8 mouse cellular contexts compared by ENCODE assay signal in genomic region chr3:102995605-102996321, GRCm38 (mm10). TPM values are rescaled to one million over a fixed set of nuclear protein-coding genes. Genes with fewer than 3 reads are reported as not detected.
DNase-seq lines count a peak whose midpoint lies in the region; ATAC-seq and TF ChIP-seq lines count a peak whose summit lies in the region.

Sike1 (plus strand) TSS chr3:102995708.

- peak within 1 kb of the TSS; percentile 89 for H3K27ac ChIP-seq in forebrain, postnatal 0 days (ENCODE audit: low read depth, low read length)
- H3K27ac ChIP-seq in lung, embryonic 15.5 days = peak within 1 kb of the TSS; percentile 96

- peak; percentile 97 for ATAC-seq in G1E (ENCODE audit: extremely low read depth, insufficient number of reproducible peaks, low FRiP score, poor library complexity, severe bottlenecking)
- peak; percentile 99 for ATAC-seq in forebrain, postnatal 0 days
- peak; percentile 97 for ATAC-seq in lung, embryonic 15.5 days (ENCODE audit: borderline replicate concordance, extremely low read depth, low FRiP score, low TSS enrichment)

- H3K4me1 ChIP-seq in G1E (ENCODE audit: insufficient read depth, low read depth, low read length) = peaks cover 21% of the 10 kb centered on the region
- peaks cover 4% of the 10 kb centered on the region; the same call in 1 of the 2 replicates for H3K4me1 ChIP-seq in forebrain, postnatal 0 days (ENCODE audit: insufficient read depth)
- H3K4me1 ChIP-seq in lung, embryonic 15.5 days = peaks cover 16% of the 10 kb centered on the region

- H3K36me3 ChIP-seq in G1E (replicated peaks) = peaks cover 39% of the 10 kb centered on the region
- H3K36me3 ChIP-seq in forebrain, postnatal 0 days (ENCODE audit: insufficient read depth) = peaks cover 28% of the 10 kb centered on the region
- H3K36me3 ChIP-seq in lung, embryonic 15.5 days = peaks cover 26% of the 10 kb centered on the region

- WGBS in forebrain, postnatal 0 days = 1% methylated on average over 56 of the region's 60 CpGs
- 1% methylated on average over 60 of the region's 60 CpGs for WGBS in lung, embryonic 15.5 days

- peak within 1 kb of the TSS; percentile 94 for H3K9ac ChIP-seq in forebrain, postnatal 0 days
- peak within 1 kb of the TSS; percentile 81 for H3K9ac ChIP-seq in lung, embryonic 15.5 days

- H3K4me3 ChIP-seq in G1E (ENCODE audit: low read depth, low read length) = peak within 1 kb of the TSS; percentile 96
- peak within 1 kb of the TSS; percentile 78 for H3K4me3 ChIP-seq in forebrain, postnatal 0 days (ENCODE audit: low read depth, low read length)
- H3K4me3 ChIP-seq in lung, embryonic 15.5 days = peak within 1 kb of the TSS; percentile 86

- no peak for TF ChIP-seq CTCF in G1E (IDR thresholded peaks at IDR 0.05; ENCODE audit: low read depth, low read length)
- no peak for TF ChIP-seq CTCF in forebrain, postnatal 0 days (IDR thresholded peaks at IDR 0.05; ENCODE audit: low read depth)

- DNase-seq in G1E (ENCODE audit: low spot score) = peak; percentile 94
- peak; percentile 94 to 95 for DNase-seq in cerebellum, adult 18-20 months
- DNase-seq in forebrain, postnatal 0 days = peak; percentile 93
- DNase-seq in heart, postnatal 4 days = peak; percentile 96
- peak; percentile 91 to 95 for DNase-seq in layer of hippocampus, adult 8-10 months (ENCODE audit: low spot score in 2 of 2)
- peak; percentile 88 for DNase-seq in ovary, adult 18-20 months (ENCODE audit: low spot score)
- peak; percentile 91 for DNase-seq in thymus, postnatal 0 days (ENCODE audit: low spot score)

- peak within 1 kb of the TSS; percentile 52 for H3K4me2 ChIP-seq in forebrain, postnatal 0 days (ENCODE audit: low read depth)
- H3K4me2 ChIP-seq in lung, embryonic 15.5 days = peak within 1 kb of the TSS; percentile 57

- peaks cover 17% of the 10 kb centered on the region for H3K27me3 ChIP-seq in G1E (ENCODE audit: insufficient read depth, low read length)
- H3K27me3 ChIP-seq in forebrain, postnatal 0 days (ENCODE audit: insufficient read depth, low read length) = no peaks in the 10 kb centered on the region
- H3K27me3 ChIP-seq in lung, embryonic 15.5 days = no peaks in the 10 kb centered on the region

- no peaks in the 10 kb centered on the region for H3K9me3 ChIP-seq in G1E (replicated peaks)
- H3K9me3 ChIP-seq in forebrain, postnatal 0 days (ENCODE audit: low read length) = no peaks in the 10 kb centered on the region
- H3K9me3 ChIP-seq in lung, embryonic 15.5 days = no peaks in the 10 kb centered on the region

RNA-seq across cellular contexts. Expression of gene Sike1, which starts in this region (rescaled TPM):
- 32.0 and 43.6 TPM in 2 replicates for total RNA-seq in G1E (2014; fragmentation: Nextera tagmentation)
- 36.4 and 39.8 TPM in 2 replicates for total RNA-seq in G1E (2017)
- polyA plus RNA-seq in G1E (2012) = 2.7 and 3.8 TPM in 2 replicates
- 25.9 and 29.6 TPM in 2 replicates for total RNA-seq in forebrain, postnatal 0 days (2014; rRNA removed)
- 43.0 and 48.2 TPM in 2 replicates for polyA plus RNA-seq in forebrain, postnatal 0 days (2015; fragmentation: Nextera tagmentation; extraction: Ambion mirVana)
- total RNA-seq in heart, postnatal 4 days (2021) = 100 to 1,000 TPM; 111 to 119 TPM
- 10 to 100 TPM; 51.7 to 68.7 (median 67.0) TPM for total RNA-seq in layer of hippocampus, adult 8-10 months (2022)
- polyA plus RNA-seq in lung, embryonic 15.5 days (2015; fragmentation: Nextera tagmentation; extraction: Ambion mirVana) = 61.6 and 62.5 TPM in 2 replicates
- polyA plus RNA-seq in thymus, postnatal 0 days (2015; fragmentation: Nextera tagmentation; extraction: Ambion mirVana) = 65.7 and 66.8 TPM in 2 replicates

Comparison
In these comparisons a context has a peak if more than half of its experiments do, and no peak if none do; other contexts are left out.
1. Peak in every context shown above with its lines: DNase-seq, ATAC-seq, H3K4me3 ChIP-seq and H3K27ac ChIP-seq.